Mouse (Mus musculus) heart, adult 18-20 months (tissue): ENCODE measurements around the gene Dnajc28. TPM values are rescaled to one million over a fixed set of nuclear protein-coding genes. Genes with fewer than 3 reads are reported as not detected.

Experiments used
- DNase-seq, 2 experiments: peaks; one replicate each; pipeline ENCODE4 v3.0.0; 2021 to 2022; ENCODE audit warnings: mixed read lengths in 1 of 2
- total RNA-seq, 2 experiments: library from RNA; stranded (reverse); gene quantifications; 2 replicates each; pipeline ENCODE4 v1.2.3; 2021

The Dnajc28 gene
- total RNA-seq, 2 experiments from 2014 or later = 35.1 to 40.1 TPM

- DNase-seq = no peak
These were observed 26.7 kb downstream of the Dnajc28 start for GRCm38 (mm10) chr16:91592162-91592561.

DNA sequence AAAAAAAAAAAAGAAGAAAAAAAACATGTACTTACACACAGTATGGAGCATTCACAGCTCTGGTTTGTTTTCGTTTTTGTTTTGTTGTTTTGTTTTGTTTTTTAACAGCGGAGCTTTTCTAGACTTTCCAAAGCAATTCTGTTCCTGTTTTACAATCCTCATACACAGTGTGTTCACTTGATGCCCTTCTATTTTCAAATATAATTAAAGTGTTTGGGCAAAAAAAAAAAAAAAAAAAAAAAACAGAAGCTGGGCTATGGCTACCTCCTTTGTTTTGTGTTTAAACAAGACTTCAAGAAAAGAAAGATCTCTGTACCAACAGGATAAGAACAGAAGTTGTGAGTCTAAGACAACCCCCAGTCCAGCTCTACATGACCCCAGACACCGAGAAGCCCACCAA, 30.1 kb downstream of the Dnajc28 start:
- no peak for DNase-seq

DNA sequence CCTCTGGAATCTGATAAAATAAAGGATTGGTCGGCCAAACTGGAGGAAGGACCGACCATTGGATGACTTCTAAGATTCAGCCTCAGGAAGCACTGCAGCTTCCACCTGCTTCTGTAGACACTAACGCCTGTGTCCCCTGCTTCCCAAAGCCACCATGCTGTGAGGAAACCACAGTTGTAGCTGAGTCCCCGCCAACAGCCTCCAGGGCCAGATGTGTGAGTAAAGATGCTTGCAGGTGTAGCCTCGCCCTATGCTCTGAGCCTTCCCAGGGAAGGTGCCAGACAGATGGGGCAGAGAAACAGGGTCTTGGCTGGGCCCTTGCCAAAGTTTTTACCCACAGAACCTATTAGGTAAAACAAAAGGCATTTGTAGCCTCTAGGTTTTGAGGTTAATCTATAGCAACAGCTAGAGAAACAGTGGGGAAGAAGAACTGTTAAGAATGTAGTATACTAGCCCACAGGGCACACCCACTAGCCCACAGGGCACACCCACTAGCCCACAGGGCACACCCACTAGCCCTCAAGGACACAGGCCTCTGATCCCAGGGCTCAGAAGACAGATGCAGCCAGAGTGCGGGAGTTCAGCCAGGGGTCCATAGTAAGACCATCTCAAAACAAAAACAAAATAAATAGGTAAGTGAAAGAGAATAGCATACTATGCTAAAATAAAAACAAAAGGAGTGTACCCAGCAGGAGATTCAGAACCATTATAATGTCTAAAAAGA, 30.9 kb downstream of the Dnajc28 start:
- DNase-seq = no peak

- no peak for DNase-seq
These were observed 32.6 kb downstream of the Dnajc28 start for GRCm38 (mm10) chr16:91586244-91586643.

- no peak for DNase-seq
These were observed 33.2 kb downstream of the Dnajc28 start for GRCm38 (mm10) chr16:91585617-91586016.

DNA sequence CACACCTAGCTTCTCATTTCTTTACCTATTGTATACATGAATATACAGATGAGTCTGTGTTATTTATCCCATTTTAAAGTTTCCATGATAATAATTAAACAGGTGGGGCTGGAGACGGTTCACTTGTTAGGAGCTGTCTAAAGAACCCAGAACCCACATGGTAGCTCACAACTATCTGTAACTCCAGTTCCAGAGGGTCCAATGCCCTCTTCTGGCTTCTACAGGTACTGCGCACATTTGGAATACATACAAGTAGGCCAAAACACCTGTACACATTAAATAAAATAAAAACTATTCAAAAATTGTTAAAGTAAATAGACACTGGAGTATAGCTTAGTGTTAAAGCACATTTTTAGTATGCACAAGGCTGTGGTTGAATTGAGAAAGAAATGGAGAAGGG, 36.5 kb downstream of the Dnajc28 start:
- peak in 1 of 2 experiments; percentile 66 for DNase-seq

GRCm38 (mm10) chr16:91578980-91579720, 39.7 kb downstream of the Dnajc28 start:
- no peak for DNase-seq

DNA sequence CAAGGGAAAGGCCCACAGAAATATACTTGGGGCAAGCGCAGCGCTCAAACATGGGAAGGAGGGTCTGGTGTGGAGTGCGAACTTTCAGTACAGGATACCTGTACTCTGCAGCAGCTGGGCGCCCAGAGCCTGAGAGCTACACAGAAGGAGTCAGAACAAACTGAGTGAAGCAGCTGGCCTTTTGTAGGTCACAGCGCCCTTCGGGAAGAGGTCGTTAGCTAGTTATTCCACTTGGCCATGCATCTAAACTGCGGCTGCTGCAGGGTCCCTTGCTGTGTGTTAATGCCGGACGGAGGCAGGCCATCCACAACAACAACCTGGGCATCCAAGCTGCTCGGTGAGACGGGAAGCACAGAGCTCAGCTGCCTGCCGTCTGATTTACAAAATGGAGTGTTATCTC, 43.7 kb downstream of the Dnajc28 start:
- no peak for DNase-seq

- DNase-seq = no peak
These were observed 47.7 kb downstream of the Dnajc28 start for GRCm38 (mm10) chr16:91571105-91571504.

GRCm38 (mm10) chr16:91568960-91569359, 49.9 kb downstream of the Dnajc28 start:
- DNase-seq = peak in 1 of 2 experiments; percentile 30

GRCm38 (mm10) chr16:91566002-91566401, 52.8 kb downstream of the Dnajc28 start:
- DNase-seq = no peak

GRCm38 (mm10) chr16:91565292-91565951, 53.4 kb downstream of the Dnajc28 start:
- no peak for DNase-seq

GRCm38 (mm10) chr16:91564580-91565291, 54.1 kb downstream of the Dnajc28 start:
- DNase-seq = no peak

Other genes starting within 250 kb of the Dnajc28 start
- 10 to 100 TPM; 29.3 to 37.3 TPM for gene Ifnar2, start 246.2 kb downstream of the Dnajc28 start, total RNA-seq
- gene Gm21970, start 227.3 kb downstream of the Dnajc28 start, total RNA-seq = not detected
- gene Il10rb, start 212.9 kb downstream of the Dnajc28 start, total RNA-seq = 100 to 1,000 TPM; 115 to 133 TPM
- 10 to 100 TPM; 19.0 to 23.1 TPM for gene Ifnar1, start 133.8 kb downstream of the Dnajc28 start, total RNA-seq
- gene Ifngr2, start 72.0 kb downstream of the Dnajc28 start, total RNA-seq = 100 to 1,000 TPM; 121 to 129 TPM
- gene Tmem50b, start 21.2 kb downstream of the Dnajc28 start, total RNA-seq = 10 to 100 TPM; 42.4 to 46.6 TPM
- gene Gart, start 27.9 kb upstream of the Dnajc28 start, total RNA-seq = 10 to 100 TPM; 53.7 to 69.4 TPM
- 100 to 1,000 TPM; 120 to 135 TPM for gene Son, start 28.5 kb upstream of the Dnajc28 start, total RNA-seq
- 1 to 10 TPM; 2.9 to 3.6 TPM for gene Donson, start 69.7 kb upstream of the Dnajc28 start, total RNA-seq
- 10 to 100 TPM; 23.0 to 25.0 TPM for gene Cryzl1, start 109.9 kb upstream of the Dnajc28 start, total RNA-seq
- gene Itsn1, start 110.3 kb upstream of the Dnajc28 start, total RNA-seq = 10 to 100 TPM; 50.2 to 53.6 TPM